Comparison of ENCODE assay signal across 13 mouse cellular contexts in the genomic region with DNA sequence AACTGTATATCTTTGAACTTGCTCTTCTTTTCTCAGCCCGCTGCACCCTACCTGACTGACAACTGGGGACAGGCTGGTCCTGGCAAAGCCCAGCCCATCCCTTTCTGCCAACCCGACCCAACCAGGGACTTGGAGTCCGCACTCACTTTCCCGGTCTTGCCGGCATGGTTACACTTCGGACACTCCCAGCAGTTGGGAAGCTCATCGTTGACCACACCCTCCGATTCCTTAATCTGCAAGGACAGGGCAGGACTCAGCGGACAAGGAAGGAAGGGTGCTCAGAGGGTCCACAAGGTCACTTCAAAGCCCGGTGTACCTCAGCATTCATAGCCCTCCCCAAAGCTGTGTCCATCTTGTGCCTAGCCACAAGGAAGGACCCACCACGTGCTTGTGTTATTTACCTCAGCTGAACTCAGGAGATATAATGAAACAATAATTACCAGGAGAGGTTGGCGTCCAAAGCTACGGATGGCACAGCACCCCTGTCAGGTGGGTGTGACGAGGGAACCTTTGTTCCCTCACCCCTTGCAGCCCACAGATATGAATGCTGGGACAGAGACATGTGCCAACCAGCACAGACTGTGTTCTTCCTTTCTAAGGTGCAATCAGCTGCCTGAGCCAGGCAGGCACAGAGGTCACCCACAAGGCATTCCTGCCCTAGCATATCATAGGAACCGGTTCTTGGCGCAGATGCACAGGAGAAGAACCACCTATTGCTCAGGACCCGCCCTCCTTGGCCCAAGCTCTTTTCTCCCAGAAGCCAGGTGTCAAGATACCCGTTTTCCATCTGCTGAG. TPM values are rescaled to one million over a fixed set of nuclear protein-coding genes. Genes with fewer than 3 reads are reported as not detected.
DNase-seq lines count a peak whose midpoint lies in the region; ATAC-seq and TF ChIP-seq lines count a peak whose summit lies in the region.
"Had no signal": no experiment of that assay in that cellular context is flagged by ENCODE, and none has a peak within 500 bp of the region (broad histone marks: within the 10 kb centered on the region; RNA-seq: fewer than 3 reads in every experiment).

No protein-coding gene starts in this region.

- H3K9me3 ChIP-seq in limb, embryonic 15.5 days, result no peaks in the 10 kb centered on the region
- H3K9me3 ChIP-seq in limb, embryonic 10.5 days (replicated peaks), result no peaks in the 10 kb centered on the region
- H3K9me3 ChIP-seq: forebrain, embryonic 13.5 days; heart, embryonic 15.5 days; neural tube, embryonic 12.5 days had no signal

- no peak for TF ChIP-seq POLR2A in small intestine, adult 2 months (IDR thresholded peaks at IDR 0.05; ENCODE audit: low read depth, low read length)

- ATAC-seq in limb, embryonic 15.5 days (ENCODE audit: insufficient number of reproducible peaks, low FRiP score, low TSS enrichment, low read depth), result no peak
- ATAC-seq: forebrain, embryonic 13.5 days; hindbrain, embryonic 16.5 days; midbrain, embryonic 16.5 days had no signal

- WGBS in limb, embryonic 15.5 days, result 87% methylated on average over 18 of the region's 18 CpGs
- WGBS in limb, embryonic 10.5 days, result 93% methylated on average over 18 of the region's 18 CpGs
- 32% methylated on average over 18 of the region's 18 CpGs for WGBS in small intestine, adult 2 months

- H3K4me2 ChIP-seq in limb, embryonic 15.5 days, result no peak overlapping the region
- H3K4me2 ChIP-seq: forebrain, embryonic 13.5 days; heart, embryonic 15.5 days; neural tube, embryonic 12.5 days had no signal

- peaks cover 48% of the 10 kb centered on the region for H3K36me3 ChIP-seq in limb, embryonic 15.5 days
- peaks cover 81% of the 10 kb centered on the region for H3K36me3 ChIP-seq in limb, embryonic 10.5 days
- H3K36me3 ChIP-seq in small intestine, adult 2 months (ENCODE audit: control insufficient read depth, insufficient read depth, low read length), result peaks cover 15% of the 10 kb centered on the region

- 0 out of 2 replicates have a peak, but pooled peaks cover 3% of the 10 kb centered on the region for H3K4me1 ChIP-seq in limb, embryonic 15.5 days
- 0 out of 2 replicates have a peak, but pooled peaks cover 7% of the 10 kb centered on the region for H3K4me1 ChIP-seq in limb, embryonic 10.5 days
- peaks cover 32% of the 10 kb centered on the region for H3K4me1 ChIP-seq in small intestine, adult 2 months (ENCODE audit: control insufficient read depth, insufficient read depth, insufficient read length, low read length)
- H3K4me1 ChIP-seq: neural tube, embryonic 12.5 days had no signal

- no peak overlapping the region for H3K4me3 ChIP-seq in limb, embryonic 15.5 days
- no peak overlapping the region for H3K4me3 ChIP-seq in limb, embryonic 10.5 days
- peak overlapping the region; percentile 31 for H3K4me3 ChIP-seq in small intestine, adult 2 months (ENCODE audit: low read depth, low read length)
- H3K4me3 ChIP-seq: forebrain, embryonic 13.5 days; heart, embryonic 15.5 days; neural tube, embryonic 12.5 days had no signal

- no peaks in the 10 kb centered on the region for H3K27me3 ChIP-seq in limb, embryonic 15.5 days
- H3K27me3 ChIP-seq in limb, embryonic 10.5 days (ENCODE audit: low read depth, poor library complexity, severe bottlenecking), result no peaks in the 10 kb centered on the region
- no peaks in the 10 kb centered on the region for H3K27me3 ChIP-seq in small intestine, adult 2 months (ENCODE audit: control insufficient read depth, insufficient read depth, low read length)
- H3K27me3 ChIP-seq: forebrain, embryonic 13.5 days; heart, embryonic 15.5 days; neural tube, embryonic 12.5 days had no signal

- no peak for DNase-seq in limb, embryonic 10.5 days (ENCODE audit: low spot score)
- DNase-seq in brain, adult 2 months (ENCODE audit: low read depth, low spot score), result peak; percentile 71
- peak; percentile 70 to 75 for DNase-seq in cerebellum, postnatal 10 days
- no peak for DNase-seq in gastrocnemius, postnatal 25 days
- no peak for DNase-seq in MN1 (ENCODE audit: low spot score)
- DNase-seq: adrenal gland, postnatal 36 days had no signal

- H3K9ac ChIP-seq in limb, embryonic 15.5 days, result no peak overlapping the region
- H3K9ac ChIP-seq: forebrain, embryonic 13.5 days; heart, embryonic 15.5 days; neural tube, embryonic 12.5 days had no signal

- peak overlapping the region; percentile 44; the same call in 1 of the 2 replicates for H3K27ac ChIP-seq in limb, embryonic 15.5 days
- no peak overlapping the region for H3K27ac ChIP-seq in limb, embryonic 10.5 days
- H3K27ac ChIP-seq in small intestine, adult 2 months (ENCODE audit: insufficient read depth, low read depth, low read length), result peak overlapping the region; percentile 57
- H3K27ac ChIP-seq: forebrain, embryonic 13.5 days; heart, embryonic 15.5 days; neural tube, embryonic 12.5 days had no signal

- TF ChIP-seq CTCF in small intestine, adult 2 months (IDR thresholded peaks at IDR 0.05; ENCODE audit: extremely low read depth, insufficient read length, insufficient replicate concordance, low read depth, low read length), result no peak

RNA-seq across cellular contexts. Expression of a gene that starts 32.6 kb away (rescaled TPM):
- 29.2 and 31.5 TPM in 2 replicates for polyA plus RNA-seq in limb, embryonic 15.5 days (2015; fragmentation: Nextera tagmentation; extraction: Ambion mirVana)
- 42.4 and 49.4 TPM in 2 replicates for polyA plus RNA-seq in limb, embryonic 10.5 days (2016; fragmentation: Nextera tagmentation; extraction: Ambion mirVana)
- 3.0 and 3.7 TPM in 2 replicates for polyA plus RNA-seq in small intestine, adult 2 months (2012; rRNA removed)
- total RNA-seq in gastrocnemius, postnatal 25 days (2021), result 10 to 100 TPM; 16.9 to 18.7 TPM

Comparison
In these comparisons a context has a peak if more than half of its experiments do, and no peak if none do; other contexts are left out.
1. DNase-seq: peak in brain, adult 2 months (single experiment) and cerebellum, postnatal 10 days (2 of 2); none in limb, embryonic 10.5 days (single experiment), gastrocnemius, postnatal 25 days (single experiment) and MN1 (single experiment).